Mouse (Mus musculus) midbrain, postnatal 0 days (tissue): ENCODE data around the gene Svbp. TPM values are rescaled to one million over a fixed set of nuclear protein-coding genes. Genes with fewer than 3 reads are reported as not detected.

Source experiments
- ATAC-seq: fragments of 200-750 bp; cut with Nextera tagmentation; 2 replicates; pipeline ENCODE4 v1.8.0; 2017; ENCODE audit warnings: moderate number of reproducible peaks, mild to moderate bottlenecking, moderate TSS enrichment, moderate library complexity; ENCODE audit not compliant: low FRiP score
- DNase-seq: peaks from one replicate; pipeline ENCODE4 v3.0.0-alpha.2; 2015; ENCODE audit warnings: low spot score
- H3K27ac ChIP-seq: fragments of 300-500 bp; sonication (generic); 2 replicates; pipeline ENCODE4 v1.5.1; 2014; ENCODE audit warnings: low read depth, mild to moderate bottlenecking, low read length, mixed read lengths
- H3K27me3 ChIP-seq: fragments of 300-500 bp; sonication (generic); 2 replicates; pipeline ENCODE4 v1.6.1; 2014; ENCODE audit warnings: low read length, control low read depth, mixed read lengths; ENCODE audit not compliant: insufficient read depth
- H3K36me3 ChIP-seq: fragments of 300-500 bp; sonication (generic); 2 replicates; pipeline ENCODE4 v1.6.1; 2014; ENCODE audit warnings: low read length, control low read depth, mixed read lengths; ENCODE audit not compliant: insufficient read depth
- H3K4me1 ChIP-seq: fragments of 300-500 bp; sonication (generic); 2 replicates; pipeline ENCODE4 v1.6.1; 2014; ENCODE audit warnings: mild to moderate bottlenecking, control low read depth, antibody characterized with exemption, low read length, mixed read lengths; ENCODE audit not compliant: insufficient read depth
- H3K4me2 ChIP-seq: fragments of 300-500 bp; sonication (generic); 2 replicates; pipeline ENCODE4 v1.6.1; 2014; ENCODE audit warnings: low read depth, mild to moderate bottlenecking, low read length, mixed read lengths; ENCODE audit not compliant: poor library complexity, severe bottlenecking
- H3K4me3 ChIP-seq: fragments of 300-500 bp; sonication (generic); 2 replicates; pipeline ENCODE4 v1.5.1; 2014; ENCODE audit warnings: low read depth, mild to moderate bottlenecking, low read length, moderate library complexity
- H3K9ac ChIP-seq: fragments of 300-500 bp; sonication (generic); replicated peaks from 2 replicates; pipeline ENCODE4 v1.6.1; 2014; ENCODE audit warnings: mild to moderate bottlenecking, low read length, moderate library complexity, mixed read lengths; ENCODE audit not compliant: poor library complexity, severe bottlenecking
- H3K9me3 ChIP-seq: fragments of 300-500 bp; sonication (generic); 2 replicates; pipeline ENCODE4 v1.6.1; 2016; ENCODE audit warnings: low read length, control low read depth
- CTCF ChIP-seq: IDR thresholded peaks from 2 replicates; pipeline ENCODE4 v1.5.1; 2016; ENCODE audit warnings: antibody characterized with exemption, mild to moderate bottlenecking
- WGBS: fragments of 180-500 bp; shearing (Covaris S2); extraction: QIAGEN DNeasy Blood & Tissue Kit; methylation state at CpG from one replicate; pipeline ENCODE4 v1.1.7; 2014; 5-methylcytosine and 5-hydroxymethylcytosine counted together
- polyA plus RNA-seq: library from polyadenylated mRNA; unstranded; fragments of >200 nt; fragmentation: Nextera tagmentation; extraction: Ambion mirVana; gene quantifications from 2 replicates; pipeline ENCODE4 v1.2.1, GENCODE M21; 2015
- total RNA-seq: library from RNA; depleted of rRNA; stranded (reverse); fragments of >200 nt; gene quantifications from 2 replicates; pipeline ENCODE4 v1.2.3, GENCODE M21; 2014; rRNA removed

The Svbp gene
- total and polyA plus RNA-seq, 2 experiments from 2014 or later = 66.3 to 196 TPM

- Histone ChIP-seq H3K9me3 (no peaks in the 10 kb centered on the region), H3K27me3 (no peaks in the 10 kb centered on the region), H3K4me1 (no peaks in the 10 kb centered on the region), H3K27ac (no peak overlapping the region), H3K4me2 (no peak overlapping the region), H3K4me3 (no peak overlapping the region), H3K9ac (no peak overlapping the region), H3K36me3 (peaks cover 40% of the 10 kb centered on the region)
- no peak for ATAC-seq
- WGBS = 58% methylated on average over 7 of the region's 7 CpGs
- peak; percentile 53 for DNase-seq
- TF ChIP-seq CTCF = no peak
Observed at GRCm38 (mm10) chr4:119245556-119245955, 50.5 kb downstream of the Svbp start.

GRCm38 (mm10) chr4:119245961-119246360 lies 50.9 kb downstream of the Svbp start:
- Histone ChIP-seq H3K27me3 (no peaks in the 10 kb centered on the region), H3K4me2 (no peak overlapping the region), H3K36me3 (peaks cover 37% of the 10 kb centered on the region), H3K27ac (no peak overlapping the region), H3K4me3 (no peak overlapping the region), H3K9me3 (no peaks in the 10 kb centered on the region), H3K9ac (no peak overlapping the region), H3K4me1 (no peaks in the 10 kb centered on the region)
- ATAC-seq (no peak), DNase-seq (no peak)
- TF ChIP-seq CTCF = no peak
- 79% methylated on average over 9 of the region's 9 CpGs for WGBS

GRCm38 (mm10) chr4:119246688-119247225 lies 51.7 kb downstream of the Svbp start:
- ATAC-seq (no peak), DNase-seq (no peak)
- WGBS = 71% methylated on average over 14 of the region's 14 CpGs
- H3K9me3 ChIP-seq = no peaks in the 10 kb centered on the region
- no peaks in the 10 kb centered on the region for H3K4me1 ChIP-seq
- no peak for TF ChIP-seq CTCF
- no peaks in the 10 kb centered on the region for H3K27me3 ChIP-seq
- no peak overlapping the region for H3K4me2 ChIP-seq
- no peak overlapping the region for H3K4me3 ChIP-seq
- peaks cover 29% of the 10 kb centered on the region for H3K36me3 ChIP-seq
- H3K9ac ChIP-seq = no peak overlapping the region
- no peak overlapping the region for H3K27ac ChIP-seq

- DNase-seq (peak; percentile 65), ATAC-seq (peak; percentile 62)
- 21% methylated on average over 13 of the region's 13 CpGs for WGBS
- Histone ChIP-seq H3K36me3 (peaks cover 20% of the 10 kb centered on the region), H3K4me3 (no peak overlapping the region), H3K27ac (no peak overlapping the region), H3K4me2 (no peak overlapping the region), H3K9ac (no peak overlapping the region), H3K4me1 (no peaks in the 10 kb centered on the region), H3K27me3 (no peaks in the 10 kb centered on the region), H3K9me3 (no peaks in the 10 kb centered on the region)
- TF ChIP-seq CTCF = peak; percentile 79
Observed at GRCm38 (mm10) chr4:119247462-119248235, 52.5 kb downstream of the Svbp start.

GRCm38 (mm10) chr4:119248407-119248965 lies 53.4 kb downstream of the Svbp start:
- no peak for TF ChIP-seq CTCF
- Histone ChIP-seq H3K4me1 (no peaks in the 10 kb centered on the region), H3K4me2 (no peak overlapping the region), H3K9ac (no peak overlapping the region), H3K27me3 (no peaks in the 10 kb centered on the region), H3K27ac (no peak overlapping the region), H3K4me3 (no peak overlapping the region), H3K9me3 (no peaks in the 10 kb centered on the region), H3K36me3 (peaks cover 17% of the 10 kb centered on the region)
- no peak for ATAC-seq
- WGBS = 67% methylated on average over 11 of the region's 11 CpGs
- DNase-seq = no peak

Other genes with a start within 250 kb of the Svbp start
- gene Lao1, start 233.7 kb upstream of the Svbp start, total RNA-seq = 0.22 and 0.42 TPM in 2 replicates
- not detected in 2 replicates for gene Lao1, start 233.7 kb upstream of the Svbp start, polyA plus RNA-seq
- 85.1 and 104 TPM in 2 replicates for gene Slc2a1, start 86.6 kb upstream of the Svbp start, total RNA-seq
- 43.1 and 46.4 TPM in 2 replicates for gene Slc2a1, start 86.6 kb upstream of the Svbp start, polyA plus RNA-seq
- 2.3 and 4.1 TPM in 2 replicates for gene Zfp691, start 21.1 kb upstream of the Svbp start, total RNA-seq
- gene Zfp691, start 21.1 kb upstream of the Svbp start, polyA plus RNA-seq = 2.5 and 3.3 TPM in 2 replicates
- 0.33 and 2.5 TPM in 2 replicates for gene Ermap, start 5.3 kb upstream of the Svbp start, total RNA-seq
- 0.31 and 0.93 TPM in 2 replicates for gene Ermap, start 5.3 kb upstream of the Svbp start, polyA plus RNA-seq
- 0.11 TPM in 1 of 2 replicates, not detected in the other for gene Tmem269, start 22.9 kb downstream of the Svbp start, total RNA-seq
- gene Tmem269, start 22.9 kb downstream of the Svbp start, polyA plus RNA-seq = 0.43 and 0.83 TPM in 2 replicates
- 13.6 and 30.0 TPM in 2 replicates for gene AU022252, start 37.4 kb downstream of the Svbp start, total RNA-seq
- 20.1 and 22.1 TPM in 2 replicates for gene AU022252, start 37.4 kb downstream of the Svbp start, polyA plus RNA-seq
- 14.9 and 15.0 TPM in 2 replicates for gene P3h1, start 37.6 kb downstream of the Svbp start, total RNA-seq
- 9.8 and 10.2 TPM in 2 replicates for gene P3h1, start 37.6 kb downstream of the Svbp start, polyA plus RNA-seq
- gene Cldn19, start 60.1 kb downstream of the Svbp start, total RNA-seq = 2.7 and 4.5 TPM in 2 replicates
- gene Cldn19, start 60.1 kb downstream of the Svbp start, polyA plus RNA-seq = 0.75 and 0.77 TPM in 2 replicates
- gene Ybx1, start 99.3 kb downstream of the Svbp start, total RNA-seq = 678 and 724 TPM in 2 replicates
- 971 and 1,006 TPM in 2 replicates for gene Ybx1, start 99.3 kb downstream of the Svbp start, polyA plus RNA-seq
- gene Ppih, start 125.2 kb downstream of the Svbp start, total RNA-seq = 22.8 and 30.3 TPM in 2 replicates
- gene Ppih, start 125.2 kb downstream of the Svbp start, polyA plus RNA-seq = 42.7 and 44.3 TPM in 2 replicates
- 9.6 and 11.9 TPM in 2 replicates for gene Ccdc30, start 220.2 kb downstream of the Svbp start, total RNA-seq
- 24.1 and 24.2 TPM in 2 replicates for gene Ccdc30, start 220.2 kb downstream of the Svbp start, polyA plus RNA-seq
- gene Ppcs, start 227.1 kb downstream of the Svbp start, total RNA-seq = 14.7 and 19.2 TPM in 2 replicates
- 23.4 and 26.4 TPM in 2 replicates for gene Ppcs, start 227.1 kb downstream of the Svbp start, polyA plus RNA-seq
- 0.16 TPM in 1 of 2 replicates, not detected in the other for gene Zmynd12, start 227.5 kb downstream of the Svbp start, total RNA-seq
- gene Zmynd12, start 227.5 kb downstream of the Svbp start, polyA plus RNA-seq = 0.44 and 0.64 TPM in 2 replicates